In the genomic region with DNA sequence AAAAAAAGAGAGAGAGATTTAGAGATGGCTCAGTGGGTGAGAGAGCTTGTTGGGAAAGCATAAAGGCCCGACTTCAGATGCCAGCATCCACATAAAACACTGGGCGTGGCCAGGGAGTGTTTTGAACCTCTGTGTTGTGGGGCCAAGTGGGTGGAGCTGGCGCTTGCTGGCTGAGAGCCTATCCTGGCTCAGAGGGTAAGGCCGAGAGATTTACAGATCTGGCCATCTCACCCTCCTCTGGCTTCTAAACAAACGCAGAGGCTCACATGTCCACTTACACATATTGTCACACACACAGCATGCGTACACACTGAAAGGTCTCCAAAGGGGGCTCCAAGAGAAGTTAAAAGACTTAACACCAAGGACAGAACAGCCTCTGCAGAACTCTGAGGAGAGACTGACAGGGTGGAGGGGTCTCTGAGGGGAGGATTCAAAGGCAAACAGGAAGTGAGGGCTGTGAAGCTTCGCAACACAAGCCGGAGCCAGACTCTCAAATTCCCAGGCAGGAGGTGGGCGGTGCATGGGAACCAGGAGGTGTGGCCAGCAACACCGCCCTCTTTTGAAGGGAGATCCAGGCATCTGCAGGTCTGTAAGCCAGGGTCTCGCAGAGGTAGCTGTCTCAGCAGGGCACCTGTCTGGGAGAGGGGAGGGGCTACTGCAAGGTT, we compare ENCODE assay signal across 7 mouse cellular contexts.
DNase-seq lines count a peak whose midpoint lies in the region; ATAC-seq lines count a peak whose summit lies in the region.

No protein-coding gene starts in this region.

- H3K9ac ChIP-seq in hindbrain, embryonic 16.5 days (ENCODE audit: low read depth, low read length) = no peak overlapping the region

- WGBS in hindbrain, embryonic 16.5 days = 13% methylated on average over 11 of the region's 11 CpGs

- no peaks in the 10 kb centered on the region for H3K9me3 ChIP-seq in hindbrain, embryonic 16.5 days (ENCODE audit: control insufficient read depth, low read length)

- H3K4me2 ChIP-seq in hindbrain, embryonic 16.5 days (ENCODE audit: low read length) = 0 out of 2 replicates have a peak overlapping the region, but pooled peaks have one; percentile 25

- no peak overlapping the region for H3K4me3 ChIP-seq in hindbrain, embryonic 16.5 days (ENCODE audit: low read length)

- no peaks in the 10 kb centered on the region for H3K36me3 ChIP-seq in hindbrain, embryonic 16.5 days (ENCODE audit: control insufficient read depth, insufficient read depth, low read length)

- ATAC-seq in hindbrain, embryonic 16.5 days = no peak
- ATAC-seq in frontal cortex, adult (ENCODE audit: low TSS enrichment) = no peak

- H3K27me3 ChIP-seq in hindbrain, embryonic 16.5 days (replicated peaks; ENCODE audit: control insufficient read depth, insufficient read depth, low read length) = no peaks in the 10 kb centered on the region

- H3K4me1 ChIP-seq in hindbrain, embryonic 16.5 days (ENCODE audit: control insufficient read depth, insufficient read depth, low read depth, low read length) = no peaks in the 10 kb centered on the region; the same call in 1 of the 2 replicates

- no peak overlapping the region for H3K27ac ChIP-seq in hindbrain, embryonic 16.5 days (ENCODE audit: low read depth, low read length)

- DNase-seq in adrenal gland, adult 18-20 months (ENCODE audit: low spot score in 2 of 2) = peak; percentile 22 to 26
- peak; percentile 78 for DNase-seq in embryo, embryonic 10.5 days (ENCODE audit: low spot score)
- DNase-seq in lung, postnatal 14 days = peak; percentile 7
- no peak for DNase-seq in right cerebral cortex, postnatal 36 days (ENCODE audit: low spot score in 2 of 2)
- DNase-seq in spleen, adult 12 weeks (ENCODE audit: low spot score) = no peak

Comparison
In these comparisons a context has a peak if more than half of its experiments do, and no peak if none do; other contexts are left out.
1. DNase-seq: peak in adrenal gland, adult 18-20 months (2 of 2), embryo, embryonic 10.5 days (single experiment) and lung, postnatal 14 days (single experiment); none in right cerebral cortex, postnatal 36 days (0 of 2) and spleen, adult 12 weeks (single experiment).